Mouse (Mus musculus): ENCODE measurements around the gene Kdf1. TPM values are rescaled to one million over a fixed set of nuclear protein-coding genes. Genes with fewer than 3 reads are reported as not detected.

The Kdf1 gene
- 30.4 and 33.3 TPM in 2 replicates for polyA plus RNA-seq (2015; fragmentation: Nextera tagmentation; extraction: Ambion mirVana)

- Histone ChIP-seq H3K9ac (ENCODE audit: low read length) (peak within 1 kb of the TSS; percentile 73), H3K36me3 (ENCODE audit: control insufficient read depth, insufficient read depth, low read length) (no peaks in the 10 kb centered on the region), H3K9me3 (ENCODE audit: control insufficient read depth, low read length) (no peaks in the 10 kb centered on the region), H3K4me2 (ENCODE audit: low read depth, low read length) (peak within 1 kb of the TSS; percentile 51), H3K27me3 (ENCODE audit: control insufficient read depth, insufficient read depth, low read depth, low read length) (peaks cover 22% of the 10 kb centered on the region), H3K27ac (ENCODE audit: low read length) (peak within 1 kb of the TSS; percentile 54; the same call in 1 of the 2 replicates), H3K4me1 (replicated peaks; ENCODE audit: control insufficient read depth, insufficient read depth, low read length) (peaks cover 5% of the 10 kb centered on the region), H3K4me3 (ENCODE audit: low read length) (peak within 1 kb of the TSS; percentile 63)
- 2% methylated on average over 46 of the region's 69 CpGs for WGBS
- peak; percentile 94 for ATAC-seq (ENCODE audit: low read depth)
Measured at GRCm38 (mm10) chr4:133518601-133519368, at the start of gene Kdf1. Gene Kdf1, plus strand, starts transcription at chr4:133518963.

GRCm38 (mm10) chr4:133469122-133469521 lies 49.6 kb upstream of the Kdf1 start:
- H3K9ac ChIP-seq (ENCODE audit: low read length): no peak overlapping the region
- H3K27ac ChIP-seq (ENCODE audit: low read length): no peak overlapping the region
- peaks cover 6% of the 10 kb centered on the region for H3K9me3 ChIP-seq (ENCODE audit: control insufficient read depth, low read length)
- no peak for ATAC-seq (ENCODE audit: low read depth)
- no peak overlapping the region for H3K4me3 ChIP-seq (ENCODE audit: low read length)
- peaks cover 8% of the 10 kb centered on the region; the same call in 1 of the 2 replicates for H3K4me1 ChIP-seq (replicated peaks; ENCODE audit: control insufficient read depth, insufficient read depth, low read length)
- peak overlapping the region; percentile 28 for H3K4me2 ChIP-seq (ENCODE audit: low read depth, low read length)
- no peaks in the 10 kb centered on the region for H3K36me3 ChIP-seq (ENCODE audit: control insufficient read depth, insufficient read depth, low read length)
- H3K27me3 ChIP-seq (ENCODE audit: control insufficient read depth, insufficient read depth, low read depth, low read length): no peaks in the 10 kb centered on the region
- WGBS: 7% methylated on average over 12 of the region's 12 CpGs

DNA sequence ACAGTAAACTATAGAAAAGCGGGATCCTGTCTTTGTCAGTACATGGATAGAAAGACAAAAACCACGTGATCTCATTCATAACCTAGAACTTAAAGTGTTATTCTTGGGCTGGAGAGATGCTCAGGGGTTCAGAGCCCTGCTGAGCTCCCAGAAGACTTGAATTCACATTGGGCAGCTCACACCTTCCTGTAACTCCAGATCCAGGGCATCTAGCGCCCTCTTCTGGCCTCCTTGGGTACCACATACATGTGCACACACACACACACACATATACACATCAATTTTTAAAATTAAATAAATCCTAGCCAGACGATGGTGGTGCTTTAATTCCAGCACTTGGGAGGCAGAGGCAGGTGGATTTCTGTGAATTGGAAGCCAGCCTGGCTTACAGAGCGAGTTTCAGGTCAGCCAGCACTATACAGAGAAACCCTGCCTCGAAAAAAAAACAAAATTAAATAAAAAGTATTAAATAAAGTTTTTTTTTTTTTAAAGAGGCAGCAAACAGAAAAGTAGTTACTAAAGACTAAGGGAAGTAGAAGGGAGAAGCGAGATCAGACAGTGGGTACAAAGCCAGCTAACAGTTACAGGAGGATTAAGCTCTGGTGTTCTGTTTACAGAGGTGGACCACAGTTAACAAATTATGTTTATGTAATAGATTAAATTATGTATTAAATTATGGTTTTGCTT lies 47.5 kb upstream of the Kdf1 start:
- Histone ChIP-seq H3K9ac (ENCODE audit: low read length) (no peak overlapping the region), H3K36me3 (ENCODE audit: control insufficient read depth, insufficient read depth, low read length) (no peaks in the 10 kb centered on the region), H3K27me3 (ENCODE audit: control insufficient read depth, insufficient read depth, low read depth, low read length) (no peaks in the 10 kb centered on the region), H3K9me3 (ENCODE audit: control insufficient read depth, low read length) (peaks cover 6% of the 10 kb centered on the region), H3K4me2 (ENCODE audit: low read depth, low read length) (no peak overlapping the region), H3K27ac (ENCODE audit: low read length) (no peak overlapping the region), H3K4me3 (ENCODE audit: low read length) (no peak overlapping the region), H3K4me1 (replicated peaks; ENCODE audit: control insufficient read depth, insufficient read depth, low read length) (peaks cover 8% of the 10 kb centered on the region; the same call in 1 of the 2 replicates)
- no peak for ATAC-seq (ENCODE audit: low read depth)
- 78% methylated on average over 7 of the region's 7 CpGs for WGBS

DNA sequence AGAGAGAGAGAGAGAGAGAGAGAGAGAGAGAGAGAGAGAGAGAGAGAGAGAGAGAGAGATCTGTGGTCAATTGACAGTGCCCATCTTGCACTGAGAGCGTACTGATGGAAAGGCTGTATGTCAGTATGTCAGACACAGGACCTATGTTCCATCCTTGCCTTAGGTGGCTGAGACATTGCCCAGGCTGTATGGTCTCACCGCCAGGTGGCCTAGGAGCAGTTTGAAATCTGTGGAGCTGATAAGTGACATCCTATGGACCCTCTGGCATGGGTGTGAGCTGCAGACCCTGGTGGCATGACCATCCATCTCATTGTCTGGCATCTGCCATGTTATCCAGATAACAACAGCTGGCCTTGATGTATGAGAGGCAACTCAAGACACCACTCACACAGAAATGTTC lies 44.9 kb upstream of the Kdf1 start:
- no peak overlapping the region for H3K27ac ChIP-seq (ENCODE audit: low read length)
- no peak overlapping the region for H3K4me3 ChIP-seq (ENCODE audit: low read length)
- WGBS: 56% methylated on average over 2 of the region's 2 CpGs
- H3K4me1 ChIP-seq (replicated peaks; ENCODE audit: control insufficient read depth, insufficient read depth, low read length): 0 out of 2 replicates have a peak, but pooled peaks cover 2% of the 10 kb centered on the region
- H3K9me3 ChIP-seq (ENCODE audit: control insufficient read depth, low read length): peaks cover 6% of the 10 kb centered on the region
- ATAC-seq (ENCODE audit: low read depth): no peak
- H3K4me2 ChIP-seq (ENCODE audit: low read depth, low read length): no peak overlapping the region
- no peak overlapping the region for H3K9ac ChIP-seq (ENCODE audit: low read length)
- H3K27me3 ChIP-seq (ENCODE audit: control insufficient read depth, insufficient read depth, low read depth, low read length): peaks cover 7% of the 10 kb centered on the region
- H3K36me3 ChIP-seq (ENCODE audit: control insufficient read depth, insufficient read depth, low read length): no peaks in the 10 kb centered on the region

- Histone ChIP-seq H3K4me2 (ENCODE audit: low read depth, low read length) (peak within 1 kb of the TSS; percentile 62), H3K4me1 (replicated peaks; ENCODE audit: control insufficient read depth, insufficient read depth, low read length) (peaks cover 12% of the 10 kb centered on the region), H3K9me3 (ENCODE audit: control insufficient read depth, low read length) (no peaks in the 10 kb centered on the region), H3K36me3 (ENCODE audit: control insufficient read depth, insufficient read depth, low read length) (no peaks in the 10 kb centered on the region), H3K27me3 (ENCODE audit: control insufficient read depth, insufficient read depth, low read depth, low read length) (peaks cover 27% of the 10 kb centered on the region), H3K9ac (ENCODE audit: low read length) (peak within 1 kb of the TSS; percentile 54), H3K27ac (ENCODE audit: low read length) (no peak within 1 kb of the TSS), H3K4me3 (ENCODE audit: low read length) (peak within 1 kb of the TSS; percentile 51)
- WGBS: 3% methylated on average over 29 of the region's 29 CpGs
- ATAC-seq (ENCODE audit: low read depth): peak; percentile 98
Measured at GRCm38 (mm10) chr4:133479458-133480184, 39.1 kb upstream of the Kdf1 start, which contains the start of gene Tent5b. Gene Tent5b, plus strand, starts transcription at chr4:133480132.

- H3K9ac ChIP-seq (ENCODE audit: low read length): peak overlapping the region; percentile 54
- H3K4me1 ChIP-seq (replicated peaks; ENCODE audit: control insufficient read depth, insufficient read depth, low read length): peaks cover 13% of the 10 kb centered on the region
- peak overlapping the region; percentile 51 for H3K4me3 ChIP-seq (ENCODE audit: low read length)
- H3K27ac ChIP-seq (ENCODE audit: low read length): no peak overlapping the region
- H3K9me3 ChIP-seq (ENCODE audit: control insufficient read depth, low read length): no peaks in the 10 kb centered on the region
- no peaks in the 10 kb centered on the region for H3K36me3 ChIP-seq (ENCODE audit: control insufficient read depth, insufficient read depth, low read length)
- peaks cover 27% of the 10 kb centered on the region for H3K27me3 ChIP-seq (ENCODE audit: control insufficient read depth, insufficient read depth, low read depth, low read length)
- H3K4me2 ChIP-seq (ENCODE audit: low read depth, low read length): peak overlapping the region; percentile 62
- WGBS: 4% methylated on average over 31 of the region's 34 CpGs
- no peak for ATAC-seq (ENCODE audit: low read depth)
Measured at GRCm38 (mm10) chr4:133480185-133480537, 38.6 kb upstream of the Kdf1 start.

GRCm38 (mm10) chr4:133480754-133481153 lies 38.0 kb upstream of the Kdf1 start:
- H3K4me2 ChIP-seq (ENCODE audit: low read depth, low read length): peak overlapping the region; percentile 62
- no peak for ATAC-seq (ENCODE audit: low read depth)
- H3K4me3 ChIP-seq (ENCODE audit: low read length): peak overlapping the region; percentile 51
- H3K9me3 ChIP-seq (ENCODE audit: control insufficient read depth, low read length): no peaks in the 10 kb centered on the region
- peaks cover 13% of the 10 kb centered on the region for H3K4me1 ChIP-seq (replicated peaks; ENCODE audit: control insufficient read depth, insufficient read depth, low read length)
- 44% methylated on average over 6 of the region's 6 CpGs for WGBS
- H3K27me3 ChIP-seq (ENCODE audit: control insufficient read depth, insufficient read depth, low read depth, low read length): peaks cover 27% of the 10 kb centered on the region
- no peak overlapping the region for H3K27ac ChIP-seq (ENCODE audit: low read length)
- H3K9ac ChIP-seq (ENCODE audit: low read length): no peak overlapping the region; the same call in 1 of the 2 replicates
- no peaks in the 10 kb centered on the region for H3K36me3 ChIP-seq (ENCODE audit: control insufficient read depth, insufficient read depth, low read length)

DNA sequence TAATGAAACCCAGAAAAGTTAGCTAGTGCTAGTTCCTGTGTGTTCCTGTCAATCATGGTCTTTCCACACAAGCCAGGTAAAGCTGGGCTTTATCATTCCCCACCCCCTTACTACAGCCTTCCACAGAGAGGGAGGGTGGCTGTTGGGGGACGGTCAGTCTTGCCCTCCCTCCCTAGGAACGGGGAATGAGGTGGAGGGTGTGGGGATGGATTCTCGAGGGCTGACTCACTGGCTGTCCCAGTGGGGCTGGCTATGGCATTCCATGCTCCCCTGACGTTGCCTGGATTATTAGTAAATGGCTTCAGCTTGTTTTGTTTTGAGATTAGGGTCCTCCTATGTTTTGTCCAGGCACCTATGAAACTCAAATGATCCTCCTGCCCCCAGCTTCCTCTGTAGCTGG lies 37.3 kb upstream of the Kdf1 start:
- H3K4me2 ChIP-seq (ENCODE audit: low read depth, low read length): no peak overlapping the region
- WGBS: 14% methylated on average over 4 of the region's 4 CpGs
- H3K4me1 ChIP-seq (replicated peaks; ENCODE audit: control insufficient read depth, insufficient read depth, low read length): peaks cover 13% of the 10 kb centered on the region
- no peak for ATAC-seq (ENCODE audit: low read depth)
- H3K9ac ChIP-seq (ENCODE audit: low read length): no peak overlapping the region
- no peak overlapping the region for H3K4me3 ChIP-seq (ENCODE audit: low read length)
- peaks cover 27% of the 10 kb centered on the region for H3K27me3 ChIP-seq (ENCODE audit: control insufficient read depth, insufficient read depth, low read depth, low read length)
- H3K27ac ChIP-seq (ENCODE audit: low read length): no peak overlapping the region
- no peaks in the 10 kb centered on the region for H3K36me3 ChIP-seq (ENCODE audit: control insufficient read depth, insufficient read depth, low read length)
- no peaks in the 10 kb centered on the region for H3K9me3 ChIP-seq (ENCODE audit: control insufficient read depth, low read length)

DNA sequence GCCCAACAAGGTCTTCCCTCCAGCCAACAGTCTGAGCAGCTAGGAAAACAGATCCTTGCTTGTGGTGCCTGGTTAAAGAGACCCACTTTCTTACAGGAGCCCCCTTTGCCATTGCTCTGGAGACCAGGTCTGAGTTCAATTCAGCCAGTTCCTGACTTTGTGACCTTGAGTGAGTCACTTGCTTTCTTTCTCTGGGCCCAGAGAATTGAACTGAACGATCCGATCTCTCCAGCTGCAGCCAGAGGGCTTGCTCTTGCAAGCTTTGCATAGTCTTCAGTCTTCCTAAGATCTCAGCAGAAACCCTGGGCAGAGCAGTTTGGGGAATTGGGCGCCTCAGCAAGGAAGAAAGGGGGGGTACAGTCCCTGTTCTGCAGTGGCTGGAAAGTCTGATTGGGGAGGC lies 36.3 kb upstream of the Kdf1 start:
- peaks cover 13% of the 10 kb centered on the region for H3K4me1 ChIP-seq (replicated peaks; ENCODE audit: control insufficient read depth, insufficient read depth, low read length)
- H3K27ac ChIP-seq (ENCODE audit: low read length): no peak overlapping the region
- ATAC-seq (ENCODE audit: low read depth): no peak
- no peak overlapping the region for H3K4me3 ChIP-seq (ENCODE audit: low read length)
- 67% methylated on average over 3 of the region's 3 CpGs for WGBS
- H3K9me3 ChIP-seq (ENCODE audit: control insufficient read depth, low read length): no peaks in the 10 kb centered on the region
- no peaks in the 10 kb centered on the region for H3K36me3 ChIP-seq (ENCODE audit: control insufficient read depth, insufficient read depth, low read length)
- no peak overlapping the region for H3K4me2 ChIP-seq (ENCODE audit: low read depth, low read length)
- H3K27me3 ChIP-seq (ENCODE audit: control insufficient read depth, insufficient read depth, low read depth, low read length): peaks cover 27% of the 10 kb centered on the region
- no peak overlapping the region for H3K9ac ChIP-seq (ENCODE audit: low read length)

Data from lung, embryonic 16.5 days (tissue).